Mouse (Mus musculus) adrenal gland, postnatal 4 days (tissue): ENCODE results near the gene Mxra7. TPM values are rescaled to one million over a fixed set of nuclear protein-coding genes. Genes with fewer than 3 reads are reported as not detected.

ENCODE experiments used
- DNase-seq, 2 experiments: peaks; one replicate each; pipeline ENCODE4 v3.0.0; 2021 to 2022; ENCODE audit warnings: low spot score in 2 of 2, mixed read lengths in 2 of 2
- total RNA-seq, 2 experiments: library from RNA; stranded (reverse); gene quantifications; 2 replicates each; pipeline ENCODE4 v1.2.3; 2021

Mxra7 gene
- total RNA-seq, 2 experiments from 2014 or later: 53.5 to 64.9 TPM

DNA sequence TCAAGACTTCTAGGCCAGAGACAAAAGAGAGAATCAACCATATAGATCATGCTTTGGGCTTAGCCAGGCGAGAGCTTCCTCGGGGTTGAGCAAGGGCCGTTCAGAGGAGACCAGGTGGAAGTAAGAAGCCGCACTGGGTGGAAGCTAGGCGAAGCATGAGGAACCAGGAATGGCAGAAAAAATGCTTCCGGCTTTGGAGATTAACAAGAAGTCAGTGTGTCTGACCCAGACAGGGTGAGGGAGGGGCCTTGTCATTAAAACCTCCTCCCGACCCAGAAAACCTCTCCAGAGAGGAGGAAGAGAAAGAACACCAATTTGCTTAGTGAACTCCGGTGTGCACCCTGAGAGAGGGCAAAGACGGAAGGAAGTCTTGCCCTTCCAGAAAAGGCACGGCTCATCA is 43.6 kb downstream of the Mxra7 start:
- no peak for DNase-seq

DNA sequence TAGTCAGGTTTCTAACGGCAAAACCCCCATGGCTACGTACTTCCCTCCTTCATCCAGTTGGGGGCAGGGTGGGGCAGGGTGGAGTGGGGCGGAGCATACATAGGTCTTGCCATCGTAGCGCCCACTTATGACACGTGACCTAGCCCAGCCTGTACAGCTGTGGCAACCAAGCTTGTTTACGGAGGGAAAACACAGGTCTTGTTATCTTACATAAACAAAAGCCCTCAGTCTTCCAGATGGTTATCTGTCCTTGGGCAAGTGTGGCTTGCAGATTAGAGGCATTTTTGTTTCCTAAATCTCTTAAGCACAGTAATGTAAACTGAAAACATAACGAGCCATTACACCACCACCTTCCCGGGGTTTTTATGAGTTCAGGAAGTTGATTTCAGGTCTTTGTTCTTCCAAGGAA is 45.1 kb downstream of the Mxra7 start:
- DNase-seq: no peak

DNA sequence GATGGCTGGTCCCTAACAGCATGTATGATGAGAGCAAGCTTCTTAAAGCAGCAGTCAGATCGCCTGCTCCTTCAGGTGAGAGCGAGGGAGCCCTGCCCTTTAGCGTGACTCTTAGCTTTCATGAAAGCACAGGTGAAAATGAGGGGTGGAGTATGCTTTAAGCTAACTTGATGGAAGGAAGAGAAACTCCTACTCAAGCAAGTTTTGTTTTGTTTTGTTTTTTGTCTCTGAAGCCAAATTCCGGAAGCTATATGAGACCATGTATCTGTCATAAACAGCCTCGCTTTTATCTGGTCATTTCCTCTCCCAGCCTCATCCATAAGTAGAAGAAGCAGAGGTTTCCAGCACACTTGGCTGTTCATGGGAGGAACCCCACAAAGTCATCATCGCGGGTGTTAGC is 52.4 kb downstream of the Mxra7 start, which contains the start of gene St6galnac1:
St6galnac1 (minus strand) TSS at position 101 of the 400 bp plus-strand sequence.
- DNase-seq: no peak

DNA sequence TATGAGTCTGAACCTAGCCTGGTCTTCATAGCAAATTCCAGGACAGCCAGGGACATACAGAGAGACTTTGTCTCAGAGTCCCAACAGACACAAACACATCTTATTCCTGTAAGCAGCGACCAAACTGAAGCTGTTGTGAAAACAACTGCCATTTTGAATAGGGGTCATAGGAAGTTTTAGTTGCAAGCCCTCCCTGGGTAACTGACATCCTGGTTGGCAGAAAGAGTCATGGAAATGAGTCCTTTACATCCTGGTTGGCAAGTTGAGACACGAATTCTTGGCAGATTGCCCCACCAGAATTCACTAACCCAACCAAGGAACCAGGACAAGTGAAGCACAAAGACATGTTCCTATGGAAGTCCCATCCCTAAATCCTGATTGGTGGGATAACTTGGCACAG is 54.6 kb downstream of the Mxra7 start:
- DNase-seq: no peak

DNA sequence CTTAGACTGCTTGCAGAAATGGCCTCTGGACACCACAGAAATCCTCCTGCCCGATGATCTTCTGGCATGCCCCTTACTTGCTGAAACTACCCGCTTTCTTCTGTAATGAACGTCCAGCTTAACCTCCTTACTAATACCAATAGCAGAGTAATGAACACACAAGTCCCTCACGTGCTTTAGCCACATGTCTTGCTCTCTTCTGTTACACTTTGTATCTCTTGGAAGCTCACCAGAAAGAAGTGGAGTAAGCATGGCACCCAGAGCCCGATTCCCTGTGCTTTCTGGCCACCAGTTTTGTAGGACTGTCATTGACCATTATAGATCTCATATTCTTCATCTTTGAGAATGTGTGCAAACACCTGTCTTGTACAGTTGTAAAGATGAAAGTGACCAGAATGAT is 58.0 kb downstream of the Mxra7 start:
- no peak for DNase-seq

DNA sequence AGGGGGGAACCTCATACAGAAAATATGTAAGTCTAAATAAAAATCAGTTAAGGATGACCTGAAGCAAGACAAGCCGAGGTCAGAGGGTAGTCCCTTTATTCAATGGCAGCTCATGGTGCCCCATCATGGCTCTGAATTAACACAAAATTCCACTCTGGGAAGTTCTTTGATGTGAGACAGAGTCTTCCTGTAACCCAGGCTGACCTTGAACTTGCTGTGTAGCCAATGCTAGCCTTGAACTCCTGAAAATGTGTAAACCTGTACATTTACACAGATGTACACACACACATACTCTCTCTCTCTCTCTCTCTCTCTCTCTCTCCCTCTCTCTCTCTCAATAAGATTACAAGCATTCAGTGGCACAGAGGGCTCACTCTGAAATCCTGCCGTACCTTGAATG is 62.9 kb downstream of the Mxra7 start:
- no peak for DNase-seq

DNA sequence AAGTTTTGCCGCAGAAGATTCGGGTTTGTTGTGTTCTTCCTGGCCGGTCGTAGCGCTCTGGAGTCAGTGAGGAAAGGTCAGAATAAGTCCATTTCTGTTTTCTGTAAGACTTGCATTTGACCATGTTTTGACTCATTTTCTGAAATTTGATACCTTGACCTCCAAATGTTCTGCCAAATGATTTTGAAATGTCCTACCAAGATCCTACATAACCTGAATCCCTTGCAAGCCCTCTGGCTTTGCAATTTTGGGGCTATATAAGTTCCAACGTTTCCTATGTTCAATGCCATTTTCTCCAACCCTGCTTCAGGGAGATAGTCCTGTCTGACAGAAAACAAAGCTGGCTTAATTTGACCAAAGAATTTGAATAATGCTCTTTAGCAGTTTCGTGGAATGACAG is 63.5 kb downstream of the Mxra7 start:
- DNase-seq: no peak

DNA sequence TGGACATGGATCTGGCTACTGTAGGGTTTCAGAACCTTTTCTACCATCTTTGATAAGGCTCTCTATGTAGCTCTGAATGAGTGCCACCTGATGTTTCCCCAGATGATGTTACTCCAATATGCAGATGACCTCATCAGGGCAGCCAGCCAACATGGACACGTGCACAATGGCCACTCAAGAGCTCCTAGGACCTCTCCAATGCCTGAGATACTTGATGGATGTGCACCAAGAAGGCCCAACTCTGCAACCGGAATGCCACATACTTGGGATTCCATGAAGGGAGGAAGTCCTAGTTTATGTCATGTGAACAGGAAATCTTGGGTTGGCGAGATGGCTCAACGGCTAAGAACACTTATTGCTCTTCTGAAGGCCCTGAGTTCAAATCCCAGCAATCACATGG is 72.7 kb downstream of the Mxra7 start:
- DNase-seq: no peak

GRCm38 (mm10) chr11:116753674-116754470 is 74.0 kb downstream of the Mxra7 start:
- DNase-seq: no peak

Other genes with a start within 250 kb of the Mxra7 start
- 10 to 100 TPM; 32.6 to 39.0 TPM for gene Ube2o, start 246.6 kb downstream of the Mxra7 start, total RNA-seq
- gene Aanat, start 241.6 kb downstream of the Mxra7 start, total RNA-seq: not detected
- 10 to 100 TPM; 18.0 TPM for gene Rhbdf2, start 201.0 kb downstream of the Mxra7 start, total RNA-seq
- 1 to 10 TPM; 5.2 to 5.5 TPM for gene Prcd, start 174.5 kb downstream of the Mxra7 start, total RNA-seq
- gene Cygb, start 173.7 kb downstream of the Mxra7 start, total RNA-seq: 10 to 100 TPM; 39.7 to 43.6 TPM
- gene St6galnac1, start 52.5 kb downstream of the Mxra7 start, total RNA-seq: under 1 TPM; 0.17 to 0.37 TPM
- 10 to 100 TPM; 34.1 to 34.2 TPM for gene Mettl23, start 15.2 kb upstream of the Mxra7 start, total RNA-seq
- gene Jmjd6, start 15.4 kb upstream of the Mxra7 start, total RNA-seq: 10 to 100 TPM; 38.6 to 39.2 TPM
- gene Mfsd11, start 24.4 kb upstream of the Mxra7 start, total RNA-seq: 10 to 100 TPM; 40.9 to 43.9 TPM
- gene Srsf2, start 25.0 kb upstream of the Mxra7 start, total RNA-seq: 100 to 1,000 TPM; 336 to 337 TPM
- gene Mgat5b, start 90.8 kb upstream of the Mxra7 start, total RNA-seq: 1 to 10 TPM; 4.1 to 4.5 TPM